Mouse (Mus musculus) cerebellum, adult 11 months (tissue): ENCODE measurements around the gene Ptms.
A peak's percentile ranks its signal among the peaks of the same experiment; 100 is the strongest.

Experiments
- DNase-seq: peaks from one replicate; pipeline ENCODE4 v3.0.0; 2022

Ptms gene

DNA sequence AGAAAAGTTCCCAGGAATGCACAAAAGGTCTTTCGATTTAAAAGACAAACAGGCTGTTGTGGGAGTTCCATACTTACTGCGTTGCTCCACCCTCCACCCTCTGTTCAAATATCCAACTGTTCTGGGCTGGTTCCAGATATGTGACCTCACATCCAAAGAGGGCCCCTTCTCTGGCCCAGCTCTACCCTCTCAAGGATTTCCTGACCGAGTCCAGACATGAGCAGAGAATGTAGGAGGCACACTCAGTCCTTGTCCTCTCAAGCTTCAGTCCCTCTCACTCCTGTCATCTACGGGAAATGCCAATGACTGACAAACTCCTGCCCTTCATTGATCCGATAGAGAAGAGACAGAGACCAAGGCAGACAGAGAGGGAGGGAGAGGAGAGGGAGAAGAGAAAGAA, 6.0 kb upstream of the Ptms start:
- DNase-seq = no peak

DNA sequence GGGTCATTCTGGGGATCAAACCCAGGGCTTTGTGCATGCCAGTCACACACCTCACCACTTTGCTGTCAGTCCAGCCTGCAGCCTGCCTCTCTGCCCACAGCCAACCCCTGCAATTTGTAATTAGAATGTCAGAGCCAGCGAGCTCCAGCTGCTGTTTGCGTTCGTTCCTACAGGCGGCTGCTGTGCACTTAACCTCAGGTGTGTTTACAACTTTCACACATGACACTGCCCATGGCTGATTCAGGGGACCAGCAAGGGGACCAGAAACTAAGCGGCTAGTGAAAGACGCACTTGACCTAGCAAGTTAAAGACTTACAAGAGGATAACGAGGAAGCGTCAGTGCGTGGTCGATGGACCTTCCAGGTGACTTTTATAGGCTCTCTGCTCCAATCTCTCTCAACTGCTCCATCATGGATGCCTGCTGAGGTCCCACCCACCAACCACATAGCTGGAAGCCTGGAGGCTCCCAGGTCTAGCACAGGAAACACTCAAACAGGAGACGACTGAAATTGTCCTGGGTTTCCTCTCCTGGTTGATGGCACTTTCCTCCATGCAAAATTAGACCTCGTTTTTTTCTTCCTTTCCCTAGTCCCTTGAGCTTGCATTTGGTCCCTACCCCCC, 5.4 kb upstream of the Ptms start:
- no peak for DNase-seq

DNA sequence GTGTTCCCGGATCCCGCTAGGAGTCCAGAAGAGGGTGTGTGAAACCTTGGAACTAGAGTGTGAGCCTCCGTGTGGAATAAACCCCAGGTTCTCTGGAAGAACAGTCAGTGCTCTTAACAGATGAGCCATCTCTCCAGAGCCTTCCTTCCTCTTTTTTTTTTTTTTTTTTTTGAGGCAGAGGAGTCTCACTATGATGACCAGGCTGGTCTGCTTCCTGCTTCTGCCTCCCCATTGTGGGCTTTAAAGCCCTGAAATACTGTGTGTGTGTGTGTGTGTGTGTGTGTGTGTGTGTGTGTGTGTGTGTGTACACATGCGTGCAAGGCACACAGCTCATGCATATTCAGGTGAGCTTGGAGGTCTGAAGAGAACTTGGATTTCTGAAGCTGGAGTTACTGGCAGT, 1.6 kb upstream of the Ptms start:
- DNase-seq = no peak

DNA sequence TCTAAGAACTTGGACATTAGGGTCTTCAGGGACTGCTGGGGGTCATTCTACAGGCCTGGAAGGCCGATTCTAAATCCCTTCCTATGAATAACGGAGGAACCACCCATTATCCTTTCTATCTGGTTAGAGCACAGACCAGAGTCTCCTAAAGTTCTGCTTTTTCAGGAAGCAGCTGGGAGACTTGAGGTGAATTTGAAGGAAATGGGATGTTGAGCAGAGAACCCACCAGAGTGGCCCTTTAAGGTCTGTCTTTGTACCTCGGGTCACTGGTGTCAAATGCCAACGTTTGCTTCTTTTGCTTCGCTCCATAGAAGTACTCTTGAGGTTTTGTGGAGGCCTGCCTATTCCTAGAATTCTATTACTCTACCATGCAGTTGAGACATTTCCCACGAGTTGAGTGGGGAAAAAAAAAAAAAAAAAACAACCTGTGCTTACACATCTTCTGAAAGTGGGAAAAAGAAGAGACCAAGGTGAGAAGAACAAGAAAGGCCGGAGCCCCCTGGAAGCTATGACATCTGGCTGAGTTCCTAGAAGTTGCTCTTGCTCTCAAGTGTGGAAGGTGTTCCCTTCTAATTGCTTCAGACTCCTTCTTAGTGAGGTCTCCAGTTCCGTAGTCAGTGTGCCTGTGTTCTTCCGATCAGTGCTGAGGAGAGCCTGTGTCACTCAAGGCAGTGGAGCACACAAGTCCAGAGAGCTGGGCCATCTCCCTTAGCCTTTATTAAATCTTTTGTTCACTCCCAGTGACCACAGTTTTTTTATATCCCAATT, 599 bp upstream of the Ptms start:
- DNase-seq = no peak

DNA sequence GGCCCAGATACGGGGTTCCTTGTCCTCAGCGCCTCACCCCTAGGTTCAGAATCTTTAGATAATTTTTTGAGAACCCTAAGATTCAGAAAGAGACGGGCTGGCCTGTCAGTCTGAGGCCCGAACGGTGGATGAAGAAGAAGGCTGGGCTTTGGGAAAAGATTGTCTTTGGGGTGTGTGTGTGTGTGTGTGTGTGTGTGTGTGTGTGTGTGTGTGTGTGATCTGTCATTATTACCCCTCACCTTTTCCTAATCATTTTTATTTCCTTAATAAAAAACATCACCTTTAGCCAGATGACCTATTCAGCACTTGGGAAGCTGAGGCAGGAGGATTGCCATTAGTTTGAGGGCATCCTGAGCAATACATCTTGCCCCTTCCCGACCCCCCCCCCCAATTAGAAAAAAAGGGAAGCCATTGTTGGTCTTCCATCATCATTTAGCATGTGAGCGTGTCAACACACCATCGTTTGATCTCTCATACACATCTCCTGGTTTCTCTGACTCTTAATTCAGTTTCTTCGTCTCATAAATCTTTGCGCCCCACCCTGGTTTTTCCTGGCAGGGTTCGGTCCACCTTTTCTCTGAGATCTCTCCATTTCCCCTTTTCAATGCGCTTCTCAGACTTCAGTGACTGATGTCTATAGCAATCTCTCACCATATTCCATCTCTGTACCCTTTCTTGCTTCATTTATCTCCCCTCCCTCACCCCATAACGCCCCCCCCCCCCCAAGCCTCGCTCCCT, 844 bp downstream of the Ptms start:
- DNase-seq = no peak

DNA sequence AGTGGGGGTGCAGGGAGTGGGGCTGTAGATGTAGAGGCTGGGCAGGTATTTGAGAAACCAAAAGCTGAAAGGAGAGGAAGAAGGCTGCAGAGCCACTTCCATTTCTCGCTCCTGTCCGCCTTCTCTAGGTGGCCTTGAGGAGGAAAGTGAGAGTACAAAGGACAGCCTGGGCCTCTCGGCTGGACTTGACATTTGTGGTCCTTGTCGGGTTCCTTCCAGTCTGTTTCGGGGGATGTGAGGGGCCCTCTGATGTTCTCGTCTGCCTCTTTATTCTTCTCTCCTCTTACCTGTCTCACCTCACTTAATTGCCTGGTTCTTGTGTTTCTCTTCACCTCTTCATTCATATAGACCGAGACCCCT, 1.6 kb downstream of the Ptms start:
- no peak for DNase-seq

DNA sequence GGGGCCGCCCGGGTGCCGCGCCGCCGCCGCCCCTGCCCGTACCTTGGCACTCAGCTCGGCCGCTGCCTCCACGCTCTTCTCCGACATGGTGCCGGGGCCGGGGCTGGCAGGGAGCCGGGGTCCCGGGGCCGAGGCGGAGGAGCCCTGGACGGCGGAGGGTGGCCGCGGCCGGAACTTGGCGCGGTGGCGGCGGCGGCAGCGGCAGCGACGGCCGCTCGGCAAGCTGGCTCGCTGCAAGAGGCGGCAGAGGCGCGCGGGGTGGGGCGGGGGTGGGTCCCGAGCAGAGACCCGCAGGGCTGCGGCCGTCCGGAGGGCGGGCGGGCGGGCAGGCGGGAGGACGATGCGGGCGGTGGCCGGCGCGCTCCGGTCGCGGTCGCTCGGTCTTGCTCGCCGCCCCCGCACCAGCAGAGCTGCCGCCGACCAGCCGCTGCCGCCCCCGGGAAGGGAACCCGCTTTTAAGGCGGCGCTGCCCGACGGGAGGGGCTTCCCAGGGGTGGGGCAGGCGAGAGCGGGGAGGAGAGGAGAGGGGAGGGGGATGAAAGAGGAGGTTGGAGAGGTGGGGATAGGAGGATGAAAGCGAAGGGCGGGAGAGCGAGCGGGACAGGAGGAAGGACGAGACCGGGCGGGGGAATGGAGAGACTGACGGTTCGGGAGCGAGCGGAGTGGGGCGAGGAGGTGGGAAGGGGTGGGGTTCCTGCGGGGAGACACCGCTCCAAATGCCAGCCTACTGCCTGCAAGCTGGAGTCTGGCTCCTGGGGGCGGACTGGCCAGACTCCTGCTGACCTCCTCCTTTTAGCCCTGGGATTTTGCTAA, 2.2 kb downstream of the Ptms start:
- peak; percentile 94 for DNase-seq

DNA sequence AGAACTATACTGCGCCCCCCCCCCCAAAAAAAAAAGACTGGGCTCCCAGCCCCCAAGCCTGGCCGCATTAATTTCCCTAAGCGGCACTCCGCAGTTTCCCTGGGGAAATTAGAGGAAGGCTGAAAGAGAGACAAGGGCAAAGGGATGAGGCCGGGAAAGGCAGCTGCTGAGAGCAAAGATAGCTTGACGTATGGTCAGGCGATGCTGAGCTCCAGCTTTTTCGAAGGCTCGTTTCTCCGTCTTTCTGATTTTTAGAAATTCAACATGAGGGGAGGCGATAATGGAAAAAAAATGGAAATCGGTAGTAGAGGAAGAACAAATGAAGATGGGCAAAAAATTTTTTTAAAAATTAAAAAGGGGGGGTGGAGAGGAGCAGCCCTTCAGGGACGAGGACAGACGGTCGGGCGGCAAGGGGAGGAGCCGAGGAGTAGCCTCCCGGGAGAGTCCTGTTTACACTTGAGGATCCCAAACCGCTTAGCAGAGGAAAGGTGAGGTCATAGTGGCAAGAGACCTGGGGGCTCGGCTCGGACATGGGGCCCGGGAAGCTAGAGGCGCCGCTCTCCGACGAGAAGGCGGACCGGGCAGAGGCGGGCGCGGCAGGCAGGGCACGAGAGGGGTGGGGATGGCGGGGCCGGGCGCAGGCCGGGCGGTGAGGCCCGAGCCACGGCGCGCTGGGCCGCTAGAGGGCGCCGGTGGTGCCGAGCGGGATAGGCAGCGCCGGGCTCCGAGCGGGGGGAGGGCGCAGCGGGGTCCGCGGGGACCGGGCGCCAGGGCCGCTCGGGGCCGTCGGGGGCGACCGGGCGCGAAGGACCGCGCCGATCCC, 3.0 kb downstream of the Ptms start:
- DNase-seq = peak; percentile 92

DNA sequence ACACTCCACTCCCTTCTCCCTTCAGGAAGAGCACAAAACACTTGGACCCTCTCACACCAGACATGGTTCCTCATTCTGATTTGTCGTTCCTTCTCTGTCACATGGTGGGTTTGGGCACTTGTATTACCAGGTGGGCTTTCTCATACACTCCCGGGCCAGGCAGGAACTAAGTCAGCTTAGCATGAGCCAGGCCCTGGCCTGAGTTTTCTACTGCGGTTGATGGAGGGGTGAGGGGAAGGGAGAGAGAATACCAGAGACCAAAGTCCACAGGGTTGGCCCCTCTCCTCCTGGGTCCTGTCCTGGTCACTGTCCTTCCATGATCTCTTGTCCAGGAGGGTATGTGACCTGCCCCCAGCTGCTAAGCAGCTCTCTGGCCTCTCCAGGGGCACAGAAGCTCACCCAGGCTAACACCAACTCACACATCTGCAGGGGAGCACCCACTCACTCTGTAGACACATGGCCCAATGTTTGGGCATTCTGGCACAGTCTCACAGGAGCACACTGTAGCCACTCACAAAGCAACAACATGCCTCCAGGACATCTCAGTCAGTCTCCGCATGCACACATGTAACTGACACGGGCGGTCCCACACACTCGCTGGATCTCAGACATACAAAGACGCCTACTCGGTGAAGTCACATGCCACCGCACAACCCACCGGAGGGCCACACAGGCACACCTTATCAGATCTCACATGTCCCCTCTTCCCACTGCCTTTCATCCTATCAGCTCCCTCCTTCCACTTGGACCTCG, 3.8 kb downstream of the Ptms start:
- DNase-seq = no peak

DNA sequence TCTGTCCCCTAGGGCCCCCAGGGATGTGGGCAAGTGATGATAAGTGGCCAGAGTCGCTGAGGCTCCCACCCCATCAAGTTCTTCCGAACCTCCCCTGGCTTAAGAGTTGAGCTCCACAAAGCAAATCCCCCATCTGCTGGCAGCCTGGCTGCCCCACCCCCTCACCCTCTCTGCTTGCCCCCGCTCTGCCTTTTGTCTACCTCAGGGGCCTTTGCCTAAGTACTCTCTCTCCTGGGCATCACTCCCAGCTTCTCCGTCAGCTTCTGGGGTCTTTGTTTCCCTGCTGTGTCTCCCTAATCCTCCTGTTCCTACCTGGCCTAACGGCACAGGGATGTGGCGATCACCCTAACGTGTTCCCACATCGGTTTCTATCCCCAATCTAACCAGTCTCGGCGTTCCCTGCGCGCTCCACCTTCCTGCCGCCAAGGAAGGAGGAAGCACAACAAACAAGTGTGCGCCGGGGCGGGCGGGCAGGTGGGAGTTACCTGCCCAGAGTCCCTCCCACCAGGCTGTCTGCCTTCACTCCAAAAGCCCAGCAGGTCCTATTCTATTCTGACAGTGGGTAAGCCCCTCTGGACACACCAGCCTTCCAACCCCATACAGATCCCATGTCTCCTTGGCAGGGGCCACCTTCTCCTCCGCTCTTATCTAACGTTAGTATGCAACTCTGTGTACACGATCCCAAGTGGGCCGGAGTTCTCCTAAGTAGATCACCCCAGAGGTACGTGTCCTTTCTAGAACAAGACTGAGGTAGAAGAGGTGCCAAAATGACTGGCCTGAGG, 4.6 kb downstream of the Ptms start:
- peak; percentile 50 for DNase-seq

DNA sequence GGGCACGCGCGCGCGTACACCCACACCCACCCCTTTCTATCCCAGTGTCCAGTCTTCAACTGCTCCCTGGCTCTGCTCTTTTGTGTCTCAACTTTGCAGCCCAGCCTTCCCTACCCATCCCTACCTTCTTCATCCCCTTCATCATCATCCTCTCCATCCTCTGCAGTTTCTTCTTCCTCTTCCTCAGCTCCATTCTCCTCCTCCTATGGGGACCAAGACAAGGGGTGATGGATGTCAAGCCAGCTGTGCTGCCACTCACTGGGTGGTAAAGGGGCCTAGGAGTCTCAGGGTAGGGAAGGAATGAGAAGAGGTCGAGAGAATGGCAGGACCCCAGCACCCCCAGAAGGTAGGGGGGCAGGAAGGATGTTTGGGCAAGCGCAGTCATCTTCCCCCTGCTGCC, 5.4 kb downstream of the Ptms start:
- DNase-seq = no peak

DNA sequence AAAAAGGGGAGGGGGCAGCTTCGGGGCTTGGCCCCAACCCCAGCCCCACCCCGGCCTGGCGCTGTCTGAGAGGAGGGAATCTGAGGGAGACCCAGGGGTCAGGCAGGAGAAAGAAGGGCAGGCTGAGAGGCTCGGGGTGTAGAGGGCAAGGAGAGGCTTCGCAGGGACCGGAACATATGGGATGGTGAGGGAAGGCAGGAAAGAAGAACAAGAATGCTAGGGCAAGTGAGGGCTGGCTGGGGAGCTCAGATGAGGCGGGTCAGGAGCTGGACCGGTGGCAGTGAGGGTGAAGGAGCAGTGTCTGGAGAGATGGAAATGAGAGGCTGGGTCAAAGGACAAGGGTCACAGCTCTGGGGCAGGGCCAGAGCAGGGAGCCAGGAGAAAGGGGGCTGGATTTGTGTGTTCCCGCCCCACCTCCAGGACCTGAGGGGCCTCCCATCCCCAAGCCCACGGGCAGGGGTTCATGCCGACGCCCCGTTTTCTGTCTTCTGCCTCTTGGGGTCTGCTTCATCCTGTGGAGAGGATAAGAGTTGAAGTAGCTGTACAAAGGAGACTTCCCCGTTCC, 6.1 kb downstream of the Ptms start:
- peak; percentile 23 for DNase-seq

DNA sequence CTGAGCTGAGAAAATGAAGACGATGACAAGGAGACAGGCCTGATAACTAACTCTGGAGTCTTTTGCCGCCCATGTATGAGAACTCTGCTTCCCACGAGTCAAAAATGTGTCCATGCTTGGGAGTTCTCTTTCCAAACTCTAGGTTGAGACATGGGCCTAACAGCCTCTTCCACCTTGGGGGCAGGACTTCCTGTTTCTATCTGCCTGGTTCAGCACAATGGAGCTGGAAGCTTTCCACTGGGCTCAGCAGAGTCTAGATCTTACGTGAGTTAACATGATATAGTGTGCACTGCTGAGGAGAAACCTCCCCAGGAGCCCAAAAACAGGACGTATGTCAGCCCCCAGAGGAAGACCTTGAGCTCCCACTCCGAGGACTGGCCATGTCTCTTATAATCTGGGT, 6.7 kb downstream of the Ptms start:
- DNase-seq = no peak

DNA sequence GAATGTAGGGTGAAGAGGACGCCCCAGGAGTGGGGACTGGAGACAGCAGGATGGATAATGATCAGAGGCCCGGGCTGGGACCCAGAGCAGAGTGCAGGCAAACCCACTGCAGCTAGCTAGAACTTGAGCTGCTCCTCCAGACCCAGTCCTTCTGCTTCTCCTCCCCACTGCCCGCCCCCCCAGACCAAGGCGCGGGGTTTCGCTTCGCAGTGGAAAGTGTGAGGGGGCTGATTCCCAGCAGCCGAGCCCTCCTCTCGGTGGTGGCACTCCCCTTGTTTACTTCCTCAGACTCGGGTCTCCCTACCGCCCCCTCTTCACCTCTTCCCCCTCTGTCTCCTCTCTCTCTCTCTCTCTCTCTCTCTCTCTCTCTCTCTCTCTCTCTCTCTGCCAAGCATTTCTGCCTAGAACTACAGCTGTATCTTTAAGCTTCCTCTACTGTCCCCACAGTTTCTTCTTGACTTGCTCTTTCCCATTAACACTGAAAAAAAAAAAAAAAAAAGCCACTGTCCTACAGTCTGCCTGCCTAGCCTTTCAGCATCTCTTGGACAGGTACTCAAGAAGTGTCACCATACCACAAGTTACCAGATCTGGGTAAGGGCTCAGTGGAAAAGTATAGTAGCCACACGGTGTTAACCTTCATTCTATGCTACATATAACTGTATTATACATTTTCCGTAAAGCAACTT, 8.2 kb downstream of the Ptms start, which contains the start of gene Lag3:
Gene Lag3, minus strand, starts transcription at position 173 of the 686 bp plus-strand sequence.
- peak; percentile 7 for DNase-seq

DNA sequence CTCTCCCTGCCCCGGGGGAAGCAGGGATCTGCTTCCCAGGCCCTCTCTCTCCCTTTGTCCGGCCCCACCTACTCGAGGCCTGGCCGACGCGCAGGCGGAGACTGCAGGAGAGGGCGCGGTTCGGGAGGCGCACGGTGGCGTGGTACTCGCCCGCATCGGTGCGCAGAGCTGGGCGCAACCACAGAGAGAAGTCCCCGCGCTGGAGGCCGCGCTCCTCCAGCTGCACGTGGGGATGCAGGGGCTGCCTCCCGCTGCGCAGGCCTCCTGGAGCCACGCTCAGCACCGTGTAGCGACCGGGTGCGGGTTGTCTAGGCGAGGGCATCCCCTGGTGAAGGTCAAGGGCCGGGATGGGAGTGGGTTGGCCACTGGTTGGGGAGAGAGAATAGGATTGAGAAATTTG, 9.9 kb downstream of the Ptms start:
- peak; percentile 24 for DNase-seq

DNA sequence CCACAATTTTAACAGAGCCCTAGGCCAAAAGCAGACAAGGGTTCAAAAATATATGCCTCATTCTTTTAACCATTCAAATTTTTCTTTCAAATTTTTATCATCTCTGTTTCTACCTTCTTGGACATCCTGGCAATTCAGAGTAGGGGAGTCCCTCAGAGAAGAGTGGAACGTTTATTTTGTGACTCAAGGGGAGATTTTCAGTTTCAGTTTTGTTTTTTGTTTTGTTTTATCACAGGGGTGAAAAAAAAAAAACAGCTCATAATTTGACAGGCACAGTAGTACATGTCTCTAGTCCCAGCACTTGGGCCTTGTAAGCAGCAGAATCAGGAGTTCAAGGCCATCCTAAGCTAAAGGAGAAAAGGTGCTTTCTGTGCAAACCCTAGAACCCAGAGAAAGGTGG, 12.1 kb downstream of the Ptms start:
- DNase-seq = no peak

DNA sequence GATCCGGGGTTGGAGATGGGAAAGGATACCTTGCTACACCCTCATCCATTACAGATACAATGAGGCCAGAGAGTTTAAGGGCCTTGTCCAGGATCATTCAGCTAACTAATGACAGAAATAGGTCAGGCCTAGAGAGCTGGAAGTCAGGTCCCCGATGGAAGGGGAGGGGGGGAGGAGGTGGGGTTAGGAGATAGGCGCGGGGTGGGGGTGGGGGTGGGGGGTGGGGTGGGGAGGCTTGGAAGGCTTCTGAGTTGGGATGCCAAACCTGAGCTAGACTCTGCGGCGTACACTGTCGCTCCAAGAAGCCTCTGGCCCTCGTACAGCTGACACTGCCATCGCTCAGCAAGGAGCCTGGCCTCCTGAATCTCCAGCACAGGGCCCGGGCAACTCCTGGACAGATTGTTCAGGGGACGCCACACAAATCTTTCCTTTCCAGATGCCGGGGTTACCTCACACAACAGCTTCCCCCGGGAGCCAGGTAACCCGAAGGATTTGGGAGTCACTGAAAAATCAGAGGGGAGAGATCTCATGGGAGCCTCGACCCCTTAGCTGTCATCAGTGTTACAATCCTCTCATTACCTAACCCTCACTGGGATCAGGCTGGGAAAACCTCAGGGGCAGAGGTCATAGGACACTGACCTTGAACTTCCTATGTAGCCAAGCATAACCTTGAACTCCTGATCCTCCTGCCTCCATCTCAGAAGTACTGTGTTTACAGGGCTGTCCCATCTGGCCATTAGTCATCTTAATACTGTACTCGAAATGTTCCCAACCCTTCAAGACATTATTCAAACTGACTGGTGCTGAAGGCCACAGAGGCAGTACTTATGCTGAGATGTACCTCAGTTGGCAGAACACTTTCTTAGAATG, 14.7 kb downstream of the Ptms start:
- no peak for DNase-seq

DNA sequence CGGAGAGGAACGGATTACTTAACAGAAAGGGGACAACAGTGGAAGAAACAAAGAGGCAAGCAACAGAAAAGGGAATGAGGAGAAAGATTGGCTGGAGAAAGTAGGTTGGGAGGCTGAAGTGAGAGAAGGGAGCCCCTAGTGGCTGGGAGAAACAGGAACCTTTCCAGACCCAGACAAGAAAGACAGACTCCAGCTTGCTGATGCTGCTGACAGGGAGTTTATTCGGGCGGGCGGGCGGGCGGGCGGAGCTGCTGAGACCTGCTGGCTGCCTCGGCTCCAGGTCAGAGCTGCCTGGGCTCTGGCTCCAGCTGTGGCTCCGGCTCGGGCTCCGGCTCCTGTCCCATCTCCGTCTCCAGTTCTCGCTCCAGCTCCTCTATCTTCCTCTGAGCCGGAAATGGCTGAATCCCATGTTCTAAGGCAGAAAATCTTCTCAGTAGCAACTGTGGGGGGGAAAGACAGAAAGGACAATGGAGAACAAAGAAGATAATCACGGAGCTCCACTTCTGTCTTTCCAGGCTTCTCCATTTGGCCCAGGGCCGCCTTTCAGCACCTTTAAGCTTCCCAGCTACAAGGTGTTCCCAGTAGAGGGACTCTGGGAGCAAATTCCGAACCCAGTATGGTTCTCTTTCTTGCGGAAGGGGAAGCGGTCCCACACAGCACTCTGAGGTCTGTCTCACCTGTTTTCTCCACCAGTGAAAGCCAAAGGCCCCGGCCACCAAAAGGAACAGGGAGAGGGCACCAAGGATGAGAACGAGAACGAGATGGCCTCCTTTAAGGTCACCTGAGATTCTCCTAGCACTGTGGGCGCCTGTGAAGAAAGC, 15.5 kb downstream of the Ptms start:
- peak; percentile 71 for DNase-seq
